Mouse (Mus musculus) neutrophil, adult 5-6 weeks (primary cell): ENCODE measurements around the gene Plb1. TPM values are rescaled to one million over a fixed set of nuclear protein-coding genes. Genes with fewer than 3 reads are reported as not detected.

ENCODE experiments used
- ATAC-seq: fragments of 151-379, 151-347 bp; 2 replicates; pipeline ENCODE4 v1.8.0; 2017; ENCODE audit warnings: mild to moderate bottlenecking, moderate TSS enrichment; ENCODE audit not compliant: insufficient number of reproducible peaks, poor library complexity, low FRiP score, severe bottlenecking; ENCODE audit errors: extremely low read depth
- total RNA-seq: library from RNA; stranded (forward); fragments of 200-1000 nt; gene quantifications from 2 replicates; pipeline ENCODE4 v1.2.3, GENCODE M21; 2017

Gene Plb1
- total RNA-seq, 1 experiment from 2014 or later: 0.70 TPM

DNA sequence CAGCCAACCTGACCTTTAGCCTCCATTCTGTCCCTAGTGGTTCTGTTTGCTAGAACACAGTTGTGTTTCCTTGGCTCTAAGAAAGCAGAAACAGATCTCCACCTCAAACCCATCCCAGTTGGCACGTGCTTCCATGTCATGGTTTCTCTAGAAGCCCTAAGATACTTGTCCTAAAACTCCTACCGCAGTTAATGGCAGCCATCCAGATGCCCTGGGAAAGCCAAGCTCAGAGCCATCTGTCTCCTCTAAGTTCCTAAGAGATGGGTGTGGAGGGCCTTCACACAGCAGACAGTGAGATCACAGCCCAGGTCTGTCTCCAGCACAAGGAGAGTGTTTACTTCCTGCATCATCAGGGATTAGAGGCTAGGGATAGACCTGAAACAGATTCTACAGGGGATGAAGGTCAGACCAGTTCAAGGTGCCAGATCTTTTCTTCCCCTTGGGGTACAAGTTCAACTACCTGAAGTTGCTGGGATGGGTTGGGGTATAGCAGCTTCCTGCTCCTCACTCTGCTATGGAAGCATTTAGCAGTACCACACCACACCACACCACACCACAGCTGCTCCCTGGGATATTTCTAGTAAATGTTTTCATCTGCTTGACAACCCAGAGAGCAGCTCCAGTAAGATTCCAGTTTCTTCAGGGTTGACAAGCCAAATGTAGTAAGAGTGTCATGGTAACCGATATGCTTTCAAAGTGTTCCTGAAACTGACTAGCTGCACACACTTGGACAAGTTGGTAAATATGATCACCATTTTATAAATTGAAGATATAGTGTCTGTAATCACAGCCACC is 129.1 kb downstream of the Plb1 start:
- ATAC-seq: no peak

DNA sequence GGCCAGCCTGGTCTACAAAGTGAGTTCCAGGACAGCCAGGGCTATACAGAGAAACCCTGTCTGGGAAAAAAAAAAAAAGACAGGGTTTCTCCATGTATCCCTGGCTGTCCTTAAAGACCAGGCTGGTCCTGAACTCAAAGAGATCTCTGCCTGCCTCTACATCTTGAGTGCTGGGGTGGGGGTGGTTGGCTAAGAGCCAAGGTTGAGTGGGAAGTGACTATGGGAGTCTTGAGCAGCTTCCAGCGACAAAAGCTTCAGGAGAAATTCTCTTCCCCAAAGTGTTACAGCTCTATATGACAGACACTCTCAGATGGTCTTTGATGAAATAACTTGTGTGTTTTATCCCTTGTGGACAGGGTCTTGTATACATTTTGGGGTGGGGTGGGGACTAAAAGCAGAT is 136.9 kb downstream of the Plb1 start:
- ATAC-seq: no peak

- no peak for ATAC-seq
Observed at GRCm38 (mm10) chr5:32371239-32371638, 138.7 kb downstream of the Plb1 start.

DNA sequence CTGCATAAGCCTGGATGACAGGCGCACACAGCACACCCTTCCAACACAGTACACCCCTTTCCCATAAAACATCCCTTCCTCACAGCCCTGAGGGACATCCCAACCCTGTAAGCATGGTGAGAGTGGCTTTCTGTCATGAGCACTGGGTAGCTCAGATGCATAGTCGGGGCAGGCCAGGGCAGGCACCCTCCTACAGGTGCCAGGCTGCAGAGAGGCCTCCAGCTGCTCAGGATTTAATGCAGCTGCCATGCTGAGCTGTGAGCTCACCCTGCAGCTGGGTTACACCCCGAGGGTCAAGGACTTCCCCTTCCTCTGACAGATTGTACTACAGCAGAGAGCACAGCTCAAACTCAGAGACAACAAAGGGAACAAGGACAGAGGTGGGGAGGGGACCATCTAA is 146.0 kb downstream of the Plb1 start:
- peak; percentile 65; the same call in 1 of the 2 replicates for ATAC-seq

DNA sequence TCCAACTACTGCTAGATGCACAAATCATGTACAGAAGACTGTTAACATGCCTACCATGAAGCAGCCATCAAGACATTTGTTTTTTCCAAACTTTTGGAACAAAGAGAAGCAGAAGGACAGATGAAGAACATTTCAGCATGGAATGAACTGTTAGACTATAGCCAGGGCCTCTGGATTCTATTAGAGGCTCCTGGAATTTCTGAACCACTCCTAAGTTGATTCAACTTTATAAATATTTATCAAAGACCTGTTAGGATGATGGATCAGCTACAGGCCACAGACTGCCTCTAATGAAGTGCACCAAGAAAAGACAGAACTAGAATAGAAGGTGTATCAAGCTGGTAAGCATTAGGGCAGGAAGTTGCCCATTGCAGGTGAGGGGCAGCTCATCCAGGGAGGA is 156.1 kb downstream of the Plb1 start:
- no peak for ATAC-seq

DNA sequence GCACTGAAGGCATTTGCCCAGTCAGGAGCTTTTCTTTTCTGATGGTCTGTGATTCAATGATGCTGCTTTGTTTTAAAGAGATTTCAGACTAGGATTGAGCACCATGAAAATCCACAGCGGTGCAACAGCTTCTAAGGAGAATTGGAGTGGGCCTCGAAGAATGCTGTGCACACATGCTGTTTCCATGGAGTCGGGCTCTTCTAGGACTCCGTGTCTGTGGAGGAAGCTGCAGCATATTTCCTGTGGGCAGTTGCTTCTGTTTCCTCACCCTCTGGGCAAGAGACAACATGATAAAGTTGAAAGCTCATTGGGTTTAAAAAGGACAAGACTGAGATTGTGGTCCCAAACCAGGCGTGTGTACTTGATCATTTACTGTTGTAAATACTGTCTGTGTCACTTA is 157.8 kb downstream of the Plb1 start:
- no peak for ATAC-seq

GRCm38 (mm10) chr5:32392281-32392680 is 159.8 kb downstream of the Plb1 start:
- ATAC-seq: no peak

DNA sequence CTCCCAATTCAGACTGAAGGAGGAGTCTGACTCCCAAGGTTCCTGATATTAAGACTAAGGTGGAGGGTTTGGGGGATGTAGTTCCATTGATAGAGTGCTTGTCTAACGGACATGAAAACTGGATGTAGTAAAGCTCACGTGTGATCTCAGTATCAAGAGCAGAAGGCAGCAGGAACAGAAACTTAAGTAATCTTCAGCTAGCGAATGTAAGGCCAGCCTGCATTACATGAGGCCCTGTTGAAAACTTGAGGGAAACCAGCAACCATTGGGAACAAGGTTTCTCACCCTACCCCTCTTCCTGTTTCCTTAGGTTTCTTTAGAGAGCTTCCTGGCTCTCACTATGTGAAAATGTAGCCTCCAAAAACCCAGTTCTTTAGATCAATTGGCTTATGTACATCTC is 162.1 kb downstream of the Plb1 start:
- ATAC-seq: no peak

DNA sequence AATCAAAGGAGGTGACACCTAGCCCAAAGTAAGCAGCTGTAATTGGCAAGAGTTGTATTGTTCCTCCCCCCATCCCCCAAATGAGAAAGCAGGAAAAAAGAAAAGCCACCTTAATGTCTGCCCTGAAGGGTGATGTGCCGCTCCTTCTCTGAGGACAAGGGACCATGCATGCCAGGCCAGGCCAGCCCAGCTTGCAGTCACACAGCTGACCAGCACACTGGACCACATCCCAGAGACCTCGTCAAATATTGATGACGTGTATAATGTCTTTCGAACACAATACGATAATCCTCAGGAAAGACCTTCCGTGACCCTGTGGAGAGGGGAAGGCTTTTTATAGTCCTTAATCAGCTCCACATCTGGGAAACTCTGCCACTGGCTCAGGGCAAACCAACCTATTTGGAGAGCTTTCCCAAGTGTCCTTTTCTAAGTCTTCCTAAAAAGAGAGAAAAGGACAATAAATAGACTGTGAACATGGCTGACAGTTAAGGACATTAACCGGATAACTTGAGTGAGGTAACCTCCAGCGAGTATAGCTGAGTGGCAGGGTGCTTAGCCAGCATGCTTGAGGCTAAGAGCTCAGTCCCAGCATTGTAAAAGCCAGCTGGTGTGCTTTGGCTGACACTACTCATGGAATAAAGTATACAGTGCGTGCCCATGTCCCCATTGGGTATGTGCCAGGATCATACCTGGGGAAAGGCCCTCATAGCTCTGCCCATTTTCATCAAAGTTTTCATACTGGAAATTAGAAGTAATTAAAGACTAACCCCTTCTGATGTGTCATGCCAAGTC is 162.8 kb downstream of the Plb1 start:
- no peak for ATAC-seq

DNA sequence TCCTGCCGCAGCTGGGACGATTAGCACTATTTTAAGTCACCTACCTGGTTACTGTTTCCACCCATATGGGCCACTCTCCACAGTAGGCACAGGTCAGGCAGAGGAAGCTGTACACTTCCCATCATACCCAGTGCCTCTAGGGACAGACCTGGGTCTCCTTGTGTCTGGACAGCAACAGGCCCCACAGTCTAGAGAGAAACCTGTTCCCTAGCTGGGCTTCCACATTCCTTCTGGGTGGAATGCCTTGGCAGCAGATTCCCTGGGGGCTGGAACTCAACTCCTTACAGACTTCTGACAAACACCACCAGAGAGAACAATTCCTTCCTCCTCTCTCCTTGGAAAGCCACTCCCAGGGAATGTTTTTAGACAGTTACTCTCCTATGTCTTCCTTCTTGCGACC is 165.2 kb downstream of the Plb1 start:
- ATAC-seq: no peak

- ATAC-seq: no peak
Observed at GRCm38 (mm10) chr5:32400926-32401325, 168.4 kb downstream of the Plb1 start.

DNA sequence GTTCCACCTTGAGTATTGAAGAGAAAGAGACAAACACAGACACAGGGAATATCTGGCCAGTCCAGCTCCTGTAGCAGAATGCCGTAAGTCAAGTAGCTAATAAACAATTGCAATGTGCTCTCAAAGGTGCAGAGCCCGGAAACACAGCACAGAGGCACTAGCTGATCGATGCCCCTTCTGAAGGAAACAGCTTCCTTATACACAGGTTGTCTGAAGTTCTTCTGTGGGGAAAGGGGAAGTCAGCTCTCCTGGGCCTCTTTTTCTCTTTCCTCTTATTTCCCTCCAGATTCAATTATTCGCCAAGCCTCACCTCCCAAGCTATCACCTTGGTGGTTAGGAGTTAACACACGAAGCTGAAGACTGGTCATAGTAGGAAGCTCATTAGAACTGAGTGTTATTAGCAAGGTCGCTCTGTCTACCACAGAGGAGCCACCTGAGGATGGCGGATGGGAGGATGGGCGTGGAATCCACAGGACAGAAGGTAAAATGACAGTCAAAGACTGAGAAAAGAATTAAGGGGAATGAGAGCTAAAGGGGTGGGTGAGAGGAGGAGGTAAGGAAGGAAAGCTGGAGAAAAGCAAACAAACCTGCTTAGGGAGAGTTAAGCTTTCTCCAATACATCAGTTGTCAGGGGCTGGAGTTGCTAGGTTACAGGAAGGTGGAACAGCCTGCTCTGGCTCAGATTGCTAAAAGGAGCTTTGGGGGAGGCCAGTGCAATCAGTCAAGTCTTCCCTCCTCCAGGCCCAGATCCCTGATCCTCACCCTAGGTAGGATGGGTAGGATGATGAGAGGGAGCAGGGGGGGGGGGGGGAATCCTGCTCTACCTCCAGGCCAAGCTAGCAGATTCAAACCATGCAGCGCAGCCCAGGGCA is 170.8 kb downstream of the Plb1 start:
- ATAC-seq: no peak

DNA sequence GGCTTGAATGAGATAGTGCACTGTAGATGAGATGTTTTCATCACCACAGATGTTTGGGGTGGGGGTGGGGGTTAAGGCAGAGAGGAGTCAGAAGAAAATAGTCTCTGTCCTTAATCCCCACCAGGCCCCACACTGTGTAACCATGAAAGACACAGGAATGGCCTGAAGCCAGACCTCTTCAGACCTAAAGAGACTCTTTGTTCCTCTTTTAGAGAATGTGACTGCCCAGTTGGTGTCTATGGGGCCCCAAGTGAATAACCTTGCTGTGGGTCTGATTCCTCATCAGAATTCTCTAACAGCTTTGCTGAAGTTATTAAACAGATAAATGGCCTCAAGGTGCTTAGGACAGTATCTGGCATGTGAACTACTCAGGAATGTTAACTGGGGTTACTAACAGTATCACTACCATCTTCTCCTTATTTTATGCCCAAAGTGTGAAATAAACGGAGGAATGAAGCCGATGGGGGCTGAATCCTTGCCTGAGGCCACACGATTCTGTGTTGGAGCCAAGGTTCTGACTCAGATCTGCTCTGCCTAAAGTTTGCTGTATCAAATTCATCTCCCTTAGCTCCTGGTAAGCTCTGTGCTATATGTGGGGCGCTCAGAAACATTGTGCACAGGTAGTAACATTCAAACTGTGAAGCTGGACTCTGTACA is 172.8 kb downstream of the Plb1 start:
- ATAC-seq: no peak

GRCm38 (mm10) chr5:32408771-32409170 is 176.3 kb downstream of the Plb1 start:
- ATAC-seq: no peak

DNA sequence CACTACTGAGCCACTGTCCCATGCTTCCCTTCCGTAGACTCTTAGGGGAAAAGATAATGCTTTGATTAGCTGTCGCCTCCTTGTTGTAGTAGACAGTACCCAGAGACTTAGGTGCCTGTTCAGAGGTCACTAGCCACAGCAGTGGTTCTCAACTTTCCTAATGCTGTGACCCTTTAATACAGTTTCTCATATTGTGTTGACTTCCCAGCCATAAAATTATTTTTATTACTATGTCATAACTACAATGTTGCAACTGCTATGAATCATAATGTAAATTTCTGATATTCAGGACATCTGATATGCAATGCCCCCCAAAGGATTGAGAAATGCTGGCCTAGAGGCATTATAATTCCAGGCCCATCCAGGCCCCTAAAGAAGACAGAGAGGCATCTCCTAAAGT is 177.2 kb downstream of the Plb1 start:
- ATAC-seq: no peak

DNA sequence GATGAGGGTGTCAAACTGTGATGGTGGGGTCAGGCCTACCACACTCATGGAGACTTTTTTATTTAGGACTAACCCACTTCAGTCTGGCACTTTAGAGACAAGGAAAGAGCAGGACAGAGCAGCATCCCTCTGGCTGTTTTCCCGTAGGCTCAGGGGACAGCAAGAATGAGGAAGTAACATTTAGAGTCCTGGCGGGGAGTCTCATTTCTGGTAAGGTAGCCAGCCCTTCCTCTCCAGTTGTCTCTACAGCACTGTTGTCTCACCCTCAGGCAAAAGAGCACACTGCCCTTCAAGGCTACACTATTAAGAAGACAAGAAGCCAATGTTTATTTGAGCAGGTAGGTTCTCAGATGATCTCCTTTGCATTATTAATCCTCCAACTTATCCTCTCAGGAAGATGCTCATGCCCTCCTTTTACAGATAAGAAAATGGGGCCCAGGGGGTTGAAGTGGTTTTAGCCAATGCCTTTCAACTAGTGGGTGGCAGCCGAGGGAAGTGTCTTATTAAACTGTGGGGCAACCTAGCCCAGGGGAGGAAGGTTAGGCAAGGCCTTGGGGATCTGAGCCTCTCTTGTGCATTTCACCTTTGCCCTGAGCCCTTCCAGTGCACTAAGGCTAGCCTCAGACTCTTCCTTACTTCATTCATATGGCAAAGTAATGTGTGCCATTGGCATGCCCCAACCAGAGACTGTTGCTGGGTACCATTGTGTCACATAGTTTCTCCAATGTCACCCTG is 178.6 kb downstream of the Plb1 start:
- peak; percentile 50; the same call in 1 of the 2 replicates for ATAC-seq

GRCm38 (mm10) chr5:32412186-32412950 is 179.9 kb downstream of the Plb1 start:
- peak; percentile 31; the same call in 1 of the 2 replicates for ATAC-seq

DNA sequence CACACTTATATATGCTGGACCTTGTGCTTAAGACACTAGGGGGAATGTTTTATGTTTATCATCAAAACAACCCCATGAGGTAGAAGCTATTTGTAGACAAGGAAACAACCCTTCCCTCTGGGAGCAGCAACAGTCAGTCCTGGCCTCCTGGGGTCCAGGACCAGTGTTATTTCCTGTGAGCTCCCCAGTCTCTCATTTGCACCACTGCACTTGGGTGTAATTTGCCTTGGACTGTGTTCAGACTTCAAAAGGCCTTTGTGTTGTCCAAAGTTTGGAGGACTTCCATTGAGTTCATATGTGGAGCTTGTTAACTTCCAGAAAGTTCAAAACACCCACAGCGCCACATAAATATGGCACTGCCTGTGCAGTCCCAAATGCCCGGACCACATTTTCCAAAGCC is 180.6 kb downstream of the Plb1 start:
- ATAC-seq: no peak
